Mouse (Mus musculus) embryonic facial prominence, embryonic 11.5 days (tissue): Measurements from ENCODE around the gene Htra2. TPM values are rescaled to one million over a fixed set of nuclear protein-coding genes. Genes with fewer than 3 reads are reported as not detected.

Source experiments
- ATAC-seq: fragments of 200-750 bp; cut with Nextera tagmentation; replicated peaks from 2 replicates; pipeline ENCODE4 v1.8.0; 2017; ENCODE audit warnings: low read depth; ENCODE audit not compliant: insufficient number of reproducible peaks, low FRiP score, low TSS enrichment
- DNase-seq: peaks from one replicate; pipeline ENCODE4 v3.0.0-alpha.2; 2015; ENCODE audit warnings: low spot score
- H3K27ac ChIP-seq: fragments of 300-500 bp; sonication (generic); replicated peaks from 2 replicates; pipeline ENCODE4 v1.5.1; 2014; ENCODE audit warnings: mild to moderate bottlenecking, low read depth, low read length, control low read depth
- H3K27me3 ChIP-seq: fragments of 300-500 bp; sonication (generic); 2 replicates; pipeline ENCODE4 v1.6.1; 2014; ENCODE audit warnings: mild to moderate bottlenecking, low read length, moderate library complexity, mixed read lengths; ENCODE audit not compliant: control insufficient read depth, insufficient read depth
- H3K36me3 ChIP-seq: fragments of 300-500 bp; sonication (generic); replicated peaks from 2 replicates; pipeline ENCODE4 v1.6.1; 2014; ENCODE audit warnings: low read depth, mild to moderate bottlenecking, low read length, moderate library complexity, mixed read lengths; ENCODE audit not compliant: control insufficient read depth, insufficient read depth
- H3K4me1 ChIP-seq: fragments of 300-500 bp; sonication (generic); 2 replicates; pipeline ENCODE4 v1.6.1; 2014; ENCODE audit warnings: low read length, mixed read lengths; ENCODE audit not compliant: control insufficient read depth, insufficient read depth
- H3K4me2 ChIP-seq: fragments of 300-500 bp; sonication (generic); 2 replicates; pipeline ENCODE4 v1.6.1; 2014; ENCODE audit warnings: low read depth, mild to moderate bottlenecking, control low read depth, low read length, moderate library complexity
- H3K4me3 ChIP-seq: fragments of 300-500 bp; sonication (generic); 2 replicates; pipeline ENCODE4 v1.5.1; 2014; ENCODE audit warnings: low read depth, low read length, control low read depth
- H3K9ac ChIP-seq: fragments of 300-500 bp; sonication (generic); replicated peaks from 2 replicates; pipeline ENCODE4 v1.6.1; 2014; ENCODE audit warnings: mild to moderate bottlenecking, control low read depth, low read length
- H3K9me3 ChIP-seq: fragments of 300-500 bp; sonication (generic); replicated peaks from 2 replicates; pipeline ENCODE4 v1.6.1; 2016; ENCODE audit warnings: mild to moderate bottlenecking, low read length, inconsistent platforms, mixed read lengths; ENCODE audit not compliant: control insufficient read depth
- WGBS: fragments of 180-500 bp; shearing (Covaris S2); extraction: QIAGEN DNeasy Blood & Tissue Kit; methylation state at CpG from one replicate; pipeline ENCODE4 v1.1.7; 2014; 5-methylcytosine and 5-hydroxymethylcytosine counted together
- polyA plus RNA-seq: library from polyadenylated mRNA; unstranded; fragments of >200 nt; fragmentation: Nextera tagmentation; extraction: Ambion mirVana; gene quantifications from 2 replicates; pipeline ENCODE4 v1.2.1, GENCODE M21; 2014

The Htra2 gene
- polyA plus RNA-seq: 33.3 and 34.9 TPM in 2 replicates

GRCm38 (mm10) chr6:83054871-83055431, at the start of gene Htra2:
Gene Htra2 (minus strand): TSS chr6:83055273.
- ATAC-seq (peak; percentile 35; the same call in 1 of the 2 replicates), DNase-seq (peak; percentile 40)
- Histone ChIP-seq H3K36me3 (peaks cover 10% of the 10 kb centered on the region), H3K27me3 (no peaks in the 10 kb centered on the region), H3K4me3 (peak within 1 kb of the TSS; percentile 86), H3K9me3 (no peaks in the 10 kb centered on the region), H3K27ac (peak within 1 kb of the TSS; percentile 74), H3K4me1 (no peaks in the 10 kb centered on the region; the same call in 1 of the 2 replicates), H3K4me2 (peak within 1 kb of the TSS; percentile 87), H3K9ac (peak within 1 kb of the TSS; percentile 83)
- under 1% methylated on average over 50 of the region's 50 CpGs for WGBS

- no peaks in the 10 kb centered on the region for H3K9me3 ChIP-seq
- no peak overlapping the region for H3K9ac ChIP-seq
- H3K4me1 ChIP-seq: peaks cover 3% of the 10 kb centered on the region
- H3K27ac ChIP-seq: no peak overlapping the region
- H3K27me3 ChIP-seq: no peaks in the 10 kb centered on the region; the same call in none of the 2 replicates
- no peak overlapping the region for H3K4me3 ChIP-seq
- 81% methylated on average over 4 of the region's 4 CpGs for WGBS
- H3K4me2 ChIP-seq: no peak overlapping the region
- ATAC-seq (no peak), DNase-seq (no peak)
- no peaks in the 10 kb centered on the region for H3K36me3 ChIP-seq
Measured at GRCm38 (mm10) chr6:83104158-83104557, 49.1 kb upstream of the Htra2 start.

DNA sequence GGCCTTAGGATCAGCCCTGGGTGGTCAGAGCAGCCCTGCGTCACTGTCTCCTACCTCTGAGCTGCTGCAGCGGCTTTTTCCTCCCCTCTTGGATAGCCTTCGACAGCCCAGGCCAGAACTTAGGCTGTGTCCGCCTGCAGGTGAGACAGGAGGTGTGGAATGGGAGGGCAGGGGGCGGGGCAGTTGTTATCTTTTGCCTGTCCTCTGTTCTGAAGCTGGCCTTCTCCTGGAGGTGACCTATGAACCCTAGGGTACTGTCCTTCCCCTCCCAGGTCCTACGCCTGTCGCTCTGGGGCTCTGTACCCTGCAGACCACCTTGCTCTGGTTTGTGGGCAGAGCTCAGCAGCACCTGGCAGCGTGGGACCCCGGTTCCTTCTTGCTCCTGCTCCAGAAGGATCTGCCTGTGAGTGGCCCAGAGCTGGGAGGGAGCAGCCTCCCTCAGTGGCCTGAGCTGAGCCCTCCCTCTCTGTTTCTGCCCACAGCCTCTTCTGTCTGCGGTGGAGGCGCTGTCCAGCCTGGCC, 48.1 kb upstream of the Htra2 start:
- no peak overlapping the region for H3K27ac ChIP-seq
- H3K4me3 ChIP-seq: no peak overlapping the region
- DNase-seq (no peak), ATAC-seq (no peak)
- no peaks in the 10 kb centered on the region for H3K36me3 ChIP-seq
- H3K9me3 ChIP-seq: no peaks in the 10 kb centered on the region
- H3K9ac ChIP-seq: peak overlapping the region; percentile 25; the same call in 1 of the 2 replicates
- H3K4me1 ChIP-seq: peaks cover 3% of the 10 kb centered on the region
- H3K4me2 ChIP-seq: peak overlapping the region; percentile 99
- 46% methylated on average over 11 of the region's 11 CpGs for WGBS
- no peaks in the 10 kb centered on the region; the same call in none of the 2 replicates for H3K27me3 ChIP-seq

DNA sequence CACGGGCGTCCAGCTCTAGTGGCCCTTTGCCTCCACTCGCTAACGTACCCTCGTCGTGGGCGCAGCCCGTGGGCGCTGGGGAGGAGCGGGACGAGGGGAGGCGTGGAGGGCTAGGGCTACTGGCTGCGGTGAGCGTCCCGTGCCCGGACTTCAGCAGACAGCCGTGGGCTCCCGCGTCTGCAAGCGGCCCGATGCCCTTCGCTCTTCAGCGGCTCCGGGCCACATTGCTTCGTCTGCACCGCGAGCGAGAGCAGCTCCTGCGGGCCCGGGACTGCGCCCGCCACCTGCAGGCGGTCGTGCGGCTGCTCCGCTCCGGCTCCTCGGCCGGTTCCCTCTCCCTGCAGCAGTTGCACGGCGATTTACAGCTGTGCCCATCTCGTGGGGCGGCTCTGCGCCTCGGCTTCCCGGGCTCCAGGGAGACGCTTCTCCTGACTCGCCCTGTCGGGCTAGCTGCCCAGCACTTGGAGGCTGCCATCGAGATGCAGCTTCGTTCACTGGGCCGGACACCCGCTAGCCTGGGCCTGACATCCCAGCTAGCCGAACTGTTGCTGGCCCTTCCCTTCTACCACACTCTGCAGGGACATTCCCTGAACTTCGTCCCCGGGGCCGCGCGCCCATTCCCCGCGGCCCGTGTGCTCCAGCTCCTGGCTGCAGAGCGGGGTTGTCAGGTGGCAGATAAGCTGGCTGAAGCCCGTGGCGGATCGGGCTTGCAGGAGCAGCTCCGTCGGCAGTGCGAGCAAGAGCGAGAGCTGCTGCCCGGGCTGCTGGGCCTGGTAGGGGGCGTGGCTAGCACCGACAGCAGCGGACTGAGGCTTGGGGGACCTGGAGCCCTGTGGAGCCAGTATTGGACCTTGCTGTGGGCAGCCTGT, 46.8 kb upstream of the Htra2 start:
- H3K9me3 ChIP-seq: no peaks in the 10 kb centered on the region
- H3K27me3 ChIP-seq: no peaks in the 10 kb centered on the region; the same call in none of the 2 replicates
- peak; percentile 69 for ATAC-seq
- H3K9ac ChIP-seq: peak overlapping the region; percentile 76
- H3K4me3 ChIP-seq: peak overlapping the region; percentile 62
- H3K4me1 ChIP-seq: peaks cover 3% of the 10 kb centered on the region; the same call in 1 of the 2 replicates
- under 1% methylated on average over 62 of the region's 74 CpGs for WGBS
- DNase-seq: peak; percentile 73
- peak overlapping the region; percentile 22; the same call in 1 of the 2 replicates for H3K27ac ChIP-seq
- H3K36me3 ChIP-seq: no peaks in the 10 kb centered on the region
- peak overlapping the region; percentile 99 for H3K4me2 ChIP-seq

DNA sequence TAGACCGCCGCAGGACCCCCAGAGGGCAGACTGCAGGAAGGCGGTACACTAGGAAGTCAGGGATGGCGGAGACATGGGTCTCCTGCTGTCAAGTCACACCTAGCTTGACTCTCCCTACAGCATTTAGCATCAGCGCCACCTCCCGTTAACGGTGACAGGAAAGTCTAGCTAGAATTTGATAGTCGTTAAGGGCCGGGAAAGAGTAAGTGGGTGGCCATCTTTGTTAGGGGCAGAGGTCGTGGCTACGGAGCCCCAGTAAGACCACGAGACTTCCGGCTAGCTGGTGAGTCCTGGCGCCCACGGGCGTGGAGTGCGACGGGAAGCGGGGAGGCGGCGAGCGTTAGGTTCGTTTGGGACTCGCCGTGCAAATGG, 46.2 kb upstream of the Htra2 start, which contains the start of the genes Ccdc142 and Gm42688:
Ccdc142 (plus strand) TSS at position 286 of the 372 bp plus-strand sequence.
Gm42688 (plus strand) TSS at position 302 of the 372 bp plus-strand sequence.
- H3K4me3 ChIP-seq: peak within 1 kb of the TSS; percentile 62
- 2% methylated on average over 25 of the region's 25 CpGs for WGBS
- H3K4me1 ChIP-seq: peaks cover 3% of the 10 kb centered on the region; the same call in 1 of the 2 replicates
- H3K9ac ChIP-seq: peak within 1 kb of the TSS; percentile 76
- no peaks in the 10 kb centered on the region; the same call in none of the 2 replicates for H3K27me3 ChIP-seq
- no peaks in the 10 kb centered on the region for H3K36me3 ChIP-seq
- ATAC-seq (peak; percentile 80), DNase-seq (peak; percentile 87)
- no peaks in the 10 kb centered on the region for H3K9me3 ChIP-seq
- H3K27ac ChIP-seq: peak within 1 kb of the TSS; percentile 22; the same call in 1 of the 2 replicates
- H3K4me2 ChIP-seq: peak within 1 kb of the TSS; percentile 99

DNA sequence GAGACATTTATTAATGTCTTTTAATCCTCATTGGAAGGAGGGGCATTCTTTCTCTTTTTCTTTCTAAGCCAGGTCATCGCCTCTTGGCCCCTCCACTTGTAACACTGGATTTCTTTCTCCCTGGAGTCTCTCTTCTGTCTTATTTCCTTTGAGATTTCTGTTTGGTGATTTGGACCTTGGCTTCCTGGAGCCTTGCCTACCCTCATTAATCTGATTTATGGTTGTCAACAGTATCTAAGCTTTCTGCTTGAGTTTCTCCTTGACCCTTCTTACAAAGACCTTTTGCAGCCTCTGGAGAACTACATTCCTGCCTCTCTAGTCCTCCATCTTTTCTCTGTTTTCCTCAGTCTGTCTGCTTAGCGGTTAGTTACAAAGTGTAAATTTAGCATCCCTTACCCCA, 43.3 kb upstream of the Htra2 start:
- Histone ChIP-seq H3K9me3 (no peaks in the 10 kb centered on the region), H3K9ac (no peak overlapping the region), H3K27me3 (no peaks in the 10 kb centered on the region; the same call in none of the 2 replicates), H3K4me3 (no peak overlapping the region), H3K4me1 (peaks cover 3% of the 10 kb centered on the region; the same call in 1 of the 2 replicates), H3K27ac (no peak overlapping the region), H3K36me3 (no peaks in the 10 kb centered on the region), H3K4me2 (no peak overlapping the region)
- no peak for DNase-seq
- ATAC-seq: no peak
- WGBS: 70% methylated on average over 2 of the region's 2 CpGs

- no peaks in the 10 kb centered on the region for H3K9me3 ChIP-seq
- no peak overlapping the region for H3K4me2 ChIP-seq
- WGBS: 40% methylated on average over 6 of the region's 6 CpGs
- H3K4me1 ChIP-seq: no peaks in the 10 kb centered on the region
- H3K36me3 ChIP-seq: no peaks in the 10 kb centered on the region
- no peak overlapping the region for H3K9ac ChIP-seq
- no peaks in the 10 kb centered on the region for H3K27me3 ChIP-seq
- no peak overlapping the region for H3K27ac ChIP-seq
- ATAC-seq (no peak), DNase-seq (no peak)
- no peak overlapping the region for H3K4me3 ChIP-seq
Measured at GRCm38 (mm10) chr6:83095968-83096367, 40.9 kb upstream of the Htra2 start.
